Mouse (Mus musculus): ENCODE data around the gene Scfd2.

DNA sequence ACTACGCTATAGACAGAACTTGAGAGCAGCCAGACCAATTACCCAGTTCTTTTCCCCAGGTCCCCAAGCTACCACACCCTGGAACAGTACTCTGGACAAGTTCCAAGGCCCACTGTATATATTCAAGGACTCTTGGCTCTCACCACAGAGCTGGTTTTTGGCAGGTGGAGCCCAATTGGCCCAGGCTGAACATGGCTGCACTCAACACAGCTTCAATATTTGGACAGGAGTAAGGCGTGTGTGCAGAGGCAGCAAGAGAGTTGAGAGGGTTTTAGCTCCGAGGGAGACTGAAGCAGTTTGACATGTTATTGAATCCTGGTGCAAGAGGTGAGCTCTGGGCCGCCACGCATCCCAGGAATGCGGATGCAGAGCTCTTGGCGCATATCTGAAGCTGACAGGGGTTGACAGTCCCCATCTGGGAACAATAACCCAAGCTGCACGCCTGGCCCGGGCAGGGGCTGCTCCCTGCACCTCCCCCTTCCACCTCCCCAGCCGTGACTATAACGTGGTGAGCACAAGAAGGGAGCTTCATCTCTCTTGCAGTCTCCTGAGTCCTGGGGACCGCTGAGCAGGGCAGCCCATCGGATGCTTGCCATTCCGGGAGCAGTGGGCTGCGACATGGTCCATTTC, 370.1 kb downstream of the Scfd2 start:
- TF ChIP-seq EP300 (optimal IDR thresholded peaks at IDR 0.05) = no peak
- no peak for TF ChIP-seq CTCF (IDR thresholded peaks at IDR 0.05; ENCODE audit: low read depth)

Measured in stomach, postnatal 0 days (tissue).